Mouse (Mus musculus): Measurements from ENCODE around the gene Ranbp10. TPM values are rescaled to one million over a fixed set of nuclear protein-coding genes. Genes with fewer than 3 reads are reported as not detected.

Gene Ranbp10
- polyA plus RNA-seq, 1 experiment from 2014 or later: 17.0 TPM

GRCm38 (mm10) chr8:105820925-105821324 lies 6.2 kb downstream of the Ranbp10 start:
- H3K27ac ChIP-seq (replicated peaks; ENCODE audit: low read depth, low read length): no peak overlapping the region
- H3K9ac ChIP-seq (ENCODE audit: low read length): no peak overlapping the region
- H3K36me3 ChIP-seq (ENCODE audit: control insufficient read depth, insufficient read depth, low read length): peaks cover 13% of the 10 kb centered on the region; the same call in 1 of the 2 replicates
- H3K27me3 ChIP-seq (ENCODE audit: control insufficient read depth, insufficient read depth, low read length): no peaks in the 10 kb centered on the region
- WGBS: 88% methylated on average over 1 of the region's 1 CpGs
- H3K4me3 ChIP-seq (ENCODE audit: low read depth, low read length): no peak overlapping the region
- peak; percentile 60; the same call in 1 of the 2 replicates for ATAC-seq (ENCODE audit: insufficient number of reproducible peaks, low FRiP score, low TSS enrichment, low read depth)
- DNase-seq (ENCODE audit: low spot score): no peak
- H3K4me1 ChIP-seq (ENCODE audit: control insufficient read depth, insufficient read depth, low read length): peaks cover 3% of the 10 kb centered on the region; the same call in 1 of the 2 replicates
- H3K4me2 ChIP-seq (ENCODE audit: low read depth, severe bottlenecking): no peak overlapping the region
- H3K9me3 ChIP-seq (ENCODE audit: control insufficient read depth, low read length): no peaks in the 10 kb centered on the region

DNA sequence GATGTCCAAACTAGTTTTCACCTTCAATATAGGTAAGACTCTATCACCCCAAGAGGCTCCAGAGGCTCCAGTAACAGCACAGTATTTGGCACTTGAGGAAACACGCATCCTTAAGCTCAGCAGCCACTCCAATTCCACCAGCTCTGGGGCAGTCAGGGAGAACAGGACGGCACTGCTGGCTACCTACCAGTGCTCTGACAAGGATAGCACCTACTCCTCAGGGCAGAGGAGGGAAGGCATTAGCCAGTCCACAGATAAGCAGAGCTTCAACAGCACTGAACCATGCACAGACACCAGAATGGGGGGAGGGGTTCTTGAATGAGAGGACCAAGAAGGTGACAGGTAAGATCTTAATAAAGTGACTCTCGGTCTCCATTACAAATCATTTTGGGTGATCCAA lies 7.5 kb downstream of the Ranbp10 start:
- ATAC-seq (ENCODE audit: insufficient number of reproducible peaks, low FRiP score, low TSS enrichment, low read depth): no peak
- Histone ChIP-seq H3K27ac (replicated peaks; ENCODE audit: low read depth, low read length) (no peak overlapping the region), H3K4me2 (ENCODE audit: low read depth, severe bottlenecking) (no peak overlapping the region), H3K27me3 (ENCODE audit: control insufficient read depth, insufficient read depth, low read length) (no peaks in the 10 kb centered on the region), H3K36me3 (ENCODE audit: control insufficient read depth, insufficient read depth, low read length) (peaks cover 13% of the 10 kb centered on the region; the same call in 1 of the 2 replicates), H3K9ac (ENCODE audit: low read length) (no peak overlapping the region), H3K4me1 (ENCODE audit: control insufficient read depth, insufficient read depth, low read length) (no peaks in the 10 kb centered on the region), H3K9me3 (ENCODE audit: control insufficient read depth, low read length) (no peaks in the 10 kb centered on the region), H3K4me3 (ENCODE audit: low read depth, low read length) (no peak overlapping the region)
- 89% methylated on average over 3 of the region's 3 CpGs for WGBS
- DNase-seq (ENCODE audit: low spot score): no peak

GRCm38 (mm10) chr8:105813241-105813640 lies 13.9 kb downstream of the Ranbp10 start:
- Histone ChIP-seq H3K9me3 (ENCODE audit: control insufficient read depth, low read length) (no peaks in the 10 kb centered on the region), H3K27me3 (ENCODE audit: control insufficient read depth, insufficient read depth, low read length) (no peaks in the 10 kb centered on the region), H3K4me3 (ENCODE audit: low read depth, low read length) (no peak overlapping the region), H3K27ac (replicated peaks; ENCODE audit: low read depth, low read length) (no peak overlapping the region), H3K4me1 (ENCODE audit: control insufficient read depth, insufficient read depth, low read length) (no peaks in the 10 kb centered on the region), H3K36me3 (ENCODE audit: control insufficient read depth, insufficient read depth, low read length) (0 out of 2 replicates have a peak, but pooled peaks cover 4% of the 10 kb centered on the region), H3K9ac (ENCODE audit: low read length) (no peak overlapping the region), H3K4me2 (ENCODE audit: low read depth, severe bottlenecking) (no peak overlapping the region)
- WGBS: 96% methylated on average over 6 of the region's 6 CpGs
- no peak for DNase-seq (ENCODE audit: low spot score)
- ATAC-seq (ENCODE audit: insufficient number of reproducible peaks, low FRiP score, low TSS enrichment, low read depth): no peak

DNA sequence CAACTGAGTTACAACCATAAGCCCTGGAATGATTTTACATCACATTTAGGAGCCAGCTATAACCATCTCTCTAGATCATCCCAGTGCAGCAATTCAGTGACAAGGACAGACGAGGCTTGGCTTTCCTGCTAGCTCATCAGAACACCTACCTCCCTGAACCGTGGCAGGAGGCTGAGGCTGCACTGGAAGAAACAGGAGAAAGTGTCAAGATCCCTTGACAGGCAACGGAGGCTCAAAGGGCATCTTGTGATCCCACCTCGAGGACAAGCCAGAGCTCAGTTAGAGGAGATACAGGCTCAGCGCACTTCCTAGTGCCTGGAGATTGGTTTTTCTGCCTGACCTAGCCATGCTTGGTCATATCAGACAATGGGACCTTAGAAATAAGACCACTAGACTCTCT lies 14.6 kb downstream of the Ranbp10 start:
- Histone ChIP-seq H3K27me3 (ENCODE audit: control insufficient read depth, insufficient read depth, low read length) (no peaks in the 10 kb centered on the region), H3K9me3 (ENCODE audit: control insufficient read depth, low read length) (no peaks in the 10 kb centered on the region), H3K4me2 (ENCODE audit: low read depth, severe bottlenecking) (no peak overlapping the region), H3K4me1 (ENCODE audit: control insufficient read depth, insufficient read depth, low read length) (no peaks in the 10 kb centered on the region), H3K9ac (ENCODE audit: low read length) (no peak overlapping the region), H3K36me3 (ENCODE audit: control insufficient read depth, insufficient read depth, low read length) (0 out of 2 replicates have a peak, but pooled peaks cover 4% of the 10 kb centered on the region), H3K4me3 (ENCODE audit: low read depth, low read length) (no peak overlapping the region), H3K27ac (replicated peaks; ENCODE audit: low read depth, low read length) (no peak overlapping the region)
- ATAC-seq (ENCODE audit: insufficient number of reproducible peaks, low FRiP score, low TSS enrichment, low read depth): no peak
- no peak for DNase-seq (ENCODE audit: low spot score)
- 88% methylated on average over 5 of the region's 5 CpGs for WGBS

GRCm38 (mm10) chr8:105811543-105811942 lies 15.6 kb downstream of the Ranbp10 start:
- DNase-seq (ENCODE audit: low spot score): no peak
- no peaks in the 10 kb centered on the region for H3K9me3 ChIP-seq (ENCODE audit: control insufficient read depth, low read length)
- no peak overlapping the region for H3K4me3 ChIP-seq (ENCODE audit: low read depth, low read length)
- no peak for ATAC-seq (ENCODE audit: insufficient number of reproducible peaks, low FRiP score, low TSS enrichment, low read depth)
- 0 out of 2 replicates have a peak, but pooled peaks cover 4% of the 10 kb centered on the region for H3K36me3 ChIP-seq (ENCODE audit: control insufficient read depth, insufficient read depth, low read length)
- no peak overlapping the region for H3K9ac ChIP-seq (ENCODE audit: low read length)
- WGBS: 85% methylated on average over 3 of the region's 3 CpGs
- no peaks in the 10 kb centered on the region for H3K27me3 ChIP-seq (ENCODE audit: control insufficient read depth, insufficient read depth, low read length)
- H3K4me2 ChIP-seq (ENCODE audit: low read depth, severe bottlenecking): no peak overlapping the region
- no peaks in the 10 kb centered on the region for H3K4me1 ChIP-seq (ENCODE audit: control insufficient read depth, insufficient read depth, low read length)
- H3K27ac ChIP-seq (replicated peaks; ENCODE audit: low read depth, low read length): no peak overlapping the region

DNA sequence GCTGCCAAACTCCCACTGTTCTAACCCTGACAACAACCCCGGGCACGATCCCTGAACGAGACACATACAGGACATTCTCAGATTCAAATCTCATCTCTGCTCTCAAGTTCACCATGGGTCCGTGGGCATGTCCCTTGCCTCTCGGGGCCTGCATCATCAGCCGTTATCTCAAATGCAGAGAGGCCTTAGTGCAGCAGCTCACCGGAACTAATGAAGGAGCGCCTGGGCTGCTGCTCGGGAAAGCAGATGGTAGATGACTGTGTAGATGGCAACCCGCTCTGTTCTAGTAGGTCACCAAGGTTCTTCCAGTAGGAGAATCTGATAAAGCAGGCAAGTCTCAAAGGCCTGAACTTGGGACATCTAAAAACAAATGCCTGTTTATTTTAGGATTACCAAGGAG lies 16.1 kb downstream of the Ranbp10 start:
- ATAC-seq (ENCODE audit: insufficient number of reproducible peaks, low FRiP score, low TSS enrichment, low read depth) (no peak), DNase-seq (ENCODE audit: low spot score) (no peak)
- Histone ChIP-seq H3K4me3 (ENCODE audit: low read depth, low read length) (no peak overlapping the region), H3K4me2 (ENCODE audit: low read depth, severe bottlenecking) (no peak overlapping the region), H3K27ac (replicated peaks; ENCODE audit: low read depth, low read length) (no peak overlapping the region), H3K4me1 (ENCODE audit: control insufficient read depth, insufficient read depth, low read length) (no peaks in the 10 kb centered on the region), H3K27me3 (ENCODE audit: control insufficient read depth, insufficient read depth, low read length) (no peaks in the 10 kb centered on the region), H3K36me3 (ENCODE audit: control insufficient read depth, insufficient read depth, low read length) (0 out of 2 replicates have a peak, but pooled peaks cover 4% of the 10 kb centered on the region), H3K9me3 (ENCODE audit: control insufficient read depth, low read length) (no peaks in the 10 kb centered on the region), H3K9ac (ENCODE audit: low read length) (no peak overlapping the region)
- 92% methylated on average over 10 of the region's 10 CpGs for WGBS

- Histone ChIP-seq H3K9ac (ENCODE audit: low read length) (no peak overlapping the region), H3K4me3 (ENCODE audit: low read depth, low read length) (no peak overlapping the region), H3K27ac (replicated peaks; ENCODE audit: low read depth, low read length) (no peak overlapping the region; the same call in 1 of the 2 replicates), H3K27me3 (ENCODE audit: control insufficient read depth, insufficient read depth, low read length) (no peaks in the 10 kb centered on the region), H3K4me1 (ENCODE audit: control insufficient read depth, insufficient read depth, low read length) (no peaks in the 10 kb centered on the region), H3K9me3 (ENCODE audit: control insufficient read depth, low read length) (no peaks in the 10 kb centered on the region), H3K36me3 (ENCODE audit: control insufficient read depth, insufficient read depth, low read length) (0 out of 2 replicates have a peak, but pooled peaks cover 4% of the 10 kb centered on the region), H3K4me2 (ENCODE audit: low read depth, severe bottlenecking) (no peak overlapping the region)
- no peak for DNase-seq (ENCODE audit: low spot score)
- no peak for ATAC-seq (ENCODE audit: insufficient number of reproducible peaks, low FRiP score, low TSS enrichment, low read depth)
- 92% methylated on average over 6 of the region's 6 CpGs for WGBS
These were observed 16.8 kb downstream of the Ranbp10 start for GRCm38 (mm10) chr8:105810245-105810786.

DNA sequence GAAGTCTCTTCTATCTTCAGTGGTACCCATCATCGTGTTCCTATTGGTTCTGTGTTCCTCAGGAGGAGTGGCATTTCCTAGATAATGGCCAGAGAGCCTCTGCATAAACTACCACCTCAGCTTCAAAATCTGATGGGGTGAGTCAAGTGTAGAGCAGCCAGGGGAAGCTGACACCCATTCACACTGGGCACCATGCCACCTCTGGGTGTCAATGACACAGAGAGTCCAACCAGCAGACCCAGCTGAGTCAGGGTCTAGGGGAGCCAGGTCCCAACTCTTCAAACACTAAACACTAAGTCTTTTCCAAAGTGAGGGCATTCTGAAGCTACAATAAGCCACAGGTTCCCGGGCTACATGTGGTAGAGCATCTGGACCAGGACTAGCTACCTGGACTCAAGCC lies 18.7 kb downstream of the Ranbp10 start:
- H3K4me2 ChIP-seq (ENCODE audit: low read depth, severe bottlenecking): no peak overlapping the region
- H3K27ac ChIP-seq (replicated peaks; ENCODE audit: low read depth, low read length): no peak overlapping the region
- no peaks in the 10 kb centered on the region for H3K27me3 ChIP-seq (ENCODE audit: control insufficient read depth, insufficient read depth, low read length)
- no peaks in the 10 kb centered on the region for H3K9me3 ChIP-seq (ENCODE audit: control insufficient read depth, low read length)
- 98% methylated on average over 2 of the region's 2 CpGs for WGBS
- no peaks in the 10 kb centered on the region for H3K4me1 ChIP-seq (ENCODE audit: control insufficient read depth, insufficient read depth, low read length)
- H3K9ac ChIP-seq (ENCODE audit: low read length): no peak overlapping the region
- no peak overlapping the region for H3K4me3 ChIP-seq (ENCODE audit: low read depth, low read length)
- no peak for DNase-seq (ENCODE audit: low spot score)
- H3K36me3 ChIP-seq (ENCODE audit: control insufficient read depth, insufficient read depth, low read length): 0 out of 2 replicates have a peak, but pooled peaks cover 4% of the 10 kb centered on the region
- ATAC-seq (ENCODE audit: insufficient number of reproducible peaks, low FRiP score, low TSS enrichment, low read depth): no peak

DNA sequence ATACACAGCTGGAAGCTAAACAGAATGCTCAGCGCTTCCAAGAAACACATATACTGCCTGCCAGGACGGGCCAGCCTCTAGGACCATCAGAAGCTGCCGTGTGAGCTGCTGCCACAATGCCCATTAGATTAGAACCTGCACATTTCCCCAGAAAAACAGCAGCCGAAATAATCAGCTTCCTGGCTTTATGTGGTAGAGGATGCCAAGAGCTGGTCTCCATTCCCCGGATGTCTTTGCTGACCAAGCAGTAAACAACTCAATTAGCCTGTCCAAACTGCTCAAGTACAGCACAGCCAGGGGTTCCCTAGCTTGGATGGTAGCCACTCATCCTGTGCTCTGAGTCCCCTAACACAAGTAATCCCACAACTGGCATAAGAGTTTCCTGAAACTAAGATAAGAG lies 19.4 kb downstream of the Ranbp10 start:
- Histone ChIP-seq H3K4me1 (ENCODE audit: control insufficient read depth, insufficient read depth, low read length) (no peaks in the 10 kb centered on the region), H3K36me3 (ENCODE audit: control insufficient read depth, insufficient read depth, low read length) (0 out of 2 replicates have a peak, but pooled peaks cover 4% of the 10 kb centered on the region), H3K9ac (ENCODE audit: low read length) (no peak overlapping the region), H3K9me3 (ENCODE audit: control insufficient read depth, low read length) (no peaks in the 10 kb centered on the region), H3K4me2 (ENCODE audit: low read depth, severe bottlenecking) (no peak overlapping the region), H3K27ac (replicated peaks; ENCODE audit: low read depth, low read length) (no peak overlapping the region), H3K4me3 (ENCODE audit: low read depth, low read length) (no peak overlapping the region), H3K27me3 (ENCODE audit: control insufficient read depth, insufficient read depth, low read length) (no peaks in the 10 kb centered on the region)
- DNase-seq (ENCODE audit: low spot score) (no peak), ATAC-seq (ENCODE audit: insufficient number of reproducible peaks, low FRiP score, low TSS enrichment, low read depth) (no peak)
- 89% methylated on average over 5 of the region's 5 CpGs for WGBS

Data from limb, embryonic 11.5 days (tissue).